Comparison of ENCODE assay signal across 10 mouse cellular contexts in genomic region chr10:77729241-77729640, GRCm38 (mm10). TPM values are rescaled to one million over a fixed set of nuclear protein-coding genes. Genes with fewer than 3 reads are reported as not detected.
A peak's percentile ranks its signal among the peaks of the same experiment; 100 is the strongest.
DNase-seq lines count a peak whose midpoint lies in the region; ATAC-seq and TF ChIP-seq lines count a peak whose summit lies in the region.
"Had no signal": no experiment of that assay in that cellular context is flagged by ENCODE, and none has a peak within 500 bp of the region (broad histone marks: within the 10 kb centered on the region; RNA-seq: fewer than 3 reads in every experiment).

No protein-coding gene starts in this region.

- no peak overlapping the region for H3K4me2 ChIP-seq in liver, embryonic 11.5 days
- H3K4me2 ChIP-seq in forebrain, embryonic 16.5 days (ENCODE audit: low read length) = no peak overlapping the region

- H3K27me3 ChIP-seq in liver, adult 2 months (ENCODE audit: control insufficient read depth, insufficient read depth, low read length) = no peaks in the 10 kb centered on the region
- H3K27me3 ChIP-seq in liver, embryonic 11.5 days (replicated peaks; ENCODE audit: control insufficient read depth, insufficient read depth, low read length) = no peaks in the 10 kb centered on the region
- peaks cover 6% of the 10 kb centered on the region; the same call in 1 of the 2 replicates for H3K27me3 ChIP-seq in G1E (ENCODE audit: insufficient read depth, low read length)
- H3K27me3 ChIP-seq in forebrain, embryonic 16.5 days (replicated peaks; ENCODE audit: control insufficient read depth, insufficient read depth, low read length) = no peaks in the 10 kb centered on the region

- DNase-seq in liver, adult 2 months (ENCODE audit: extremely low read depth, low read depth, low spot score) = no peak
- no peak for DNase-seq in liver, embryonic 11.5 days (ENCODE audit: low spot score)
- DNase-seq in G1E (ENCODE audit: low spot score) = no peak
- no peak for DNase-seq in heart, adult 8-10 months (ENCODE audit: low spot score)
- no peak for DNase-seq in left cerebral cortex, adult 9 months (ENCODE audit: low spot score in 2 of 2)
- DNase-seq: gastrocnemius, postnatal 10 days had no signal

- H3K79me2 ChIP-seq in liver, adult 2 months (ENCODE audit: control insufficient read depth, insufficient read depth, low read length) = no peaks in the 10 kb centered on the region

- no peak overlapping the region for H3K4me3 ChIP-seq in liver, adult 2 months (ENCODE audit: insufficient read depth, low read depth, low read length)
- H3K4me3 ChIP-seq in liver, embryonic 11.5 days (ENCODE audit: low read depth, low read length) = no peak overlapping the region
- no peak overlapping the region for H3K4me3 ChIP-seq in G1E (ENCODE audit: low read depth, low read length)
- no peak overlapping the region for H3K4me3 ChIP-seq in bone marrow macrophage, adult 2 months (ENCODE audit: insufficient read depth, low read length)
- no peak overlapping the region for H3K4me3 ChIP-seq in forebrain, embryonic 16.5 days (replicated peaks; ENCODE audit: low read length)

- H3K9ac ChIP-seq in liver, adult 2 months (ENCODE audit: low read depth, low read length) = no peak overlapping the region
- H3K9ac ChIP-seq in liver, embryonic 11.5 days (ENCODE audit: low read depth, low read length) = no peak overlapping the region
- H3K9ac ChIP-seq in forebrain, embryonic 16.5 days (replicated peaks; ENCODE audit: low read depth, low read length) = no peak overlapping the region

- ATAC-seq in liver, embryonic 11.5 days (replicated peaks; ENCODE audit: low FRiP score) = no peak
- no peak for ATAC-seq in G1E (ENCODE audit: extremely low read depth, insufficient number of reproducible peaks, low FRiP score, poor library complexity, severe bottlenecking)
- ATAC-seq in megakaryocyte-erythroid progenitor cell, adult 5-6 weeks (replicated peaks; ENCODE audit: low FRiP score, low TSS enrichment, poor library complexity, severe bottlenecking) = 0 out of 2 replicates have a peak, but pooled peaks have one; percentile 37
- no peak for ATAC-seq in forebrain, embryonic 16.5 days

- 0 out of 2 replicates have a peak, but pooled peaks cover 3% of the 10 kb centered on the region for H3K9me3 ChIP-seq in liver, embryonic 11.5 days (ENCODE audit: control insufficient read depth, low read length)
- no peaks in the 10 kb centered on the region for H3K9me3 ChIP-seq in G1E (replicated peaks)
- no peaks in the 10 kb centered on the region for H3K9me3 ChIP-seq in forebrain, embryonic 16.5 days (ENCODE audit: control insufficient read depth, low read length)

- no peak for TF ChIP-seq POLR2A in liver, adult 2 months (IDR thresholded peaks at IDR 0.05; ENCODE audit: extremely low read depth, insufficient read depth, low read length)
- no peak for TF ChIP-seq POLR2A in bone marrow macrophage, adult 2 months (IDR thresholded peaks at IDR 0.05; ENCODE audit: borderline replicate concordance, low read depth, low read length)

- H3K27ac ChIP-seq in liver, adult 2 months (replicated peaks; ENCODE audit: insufficient read depth, low read depth, low read length) = no peak overlapping the region
- no peak overlapping the region for H3K27ac ChIP-seq in liver, embryonic 11.5 days (ENCODE audit: low read depth, low read length)
- no peak overlapping the region for H3K27ac ChIP-seq in bone marrow macrophage, adult 2 months (ENCODE audit: insufficient read depth, low read depth, low read length)
- no peak overlapping the region for H3K27ac ChIP-seq in forebrain, embryonic 16.5 days (ENCODE audit: low read length)

- peak; percentile 67 for TF ChIP-seq CTCF in liver, adult 2 months (IDR thresholded peaks at IDR 0.05; ENCODE audit: low read depth, low read length)
- peak; percentile 67 for TF ChIP-seq CTCF in G1E (IDR thresholded peaks at IDR 0.05; ENCODE audit: low read depth, low read length)
- peak; percentile 44; the same call in 1 of the 2 replicates for TF ChIP-seq CTCF in bone marrow macrophage, adult 2 months (IDR thresholded peaks at IDR 0.05; ENCODE audit: low read depth, low read length)

- no peaks in the 10 kb centered on the region for H3K4me1 ChIP-seq in liver, adult 2 months (ENCODE audit: control insufficient read depth, insufficient read depth, low read length)
- H3K4me1 ChIP-seq in liver, embryonic 11.5 days (replicated peaks; ENCODE audit: control insufficient read depth, insufficient read depth, low read length) = no peaks in the 10 kb centered on the region
- no peaks in the 10 kb centered on the region for H3K4me1 ChIP-seq in G1E (ENCODE audit: insufficient read depth, low read depth, low read length)
- no peaks in the 10 kb centered on the region for H3K4me1 ChIP-seq in bone marrow macrophage, adult 2 months (ENCODE audit: control insufficient read depth, insufficient read depth, low read length)
- H3K4me1 ChIP-seq in forebrain, embryonic 16.5 days (replicated peaks; ENCODE audit: control insufficient read depth, insufficient read depth, low read length) = no peaks in the 10 kb centered on the region

- 59% methylated on average over 4 of the region's 4 CpGs for WGBS in liver, adult 2 months
- 44% methylated on average over 4 of the region's 4 CpGs for WGBS in liver, embryonic 11.5 days
- 51% methylated on average over 4 of the region's 4 CpGs for WGBS in forebrain, embryonic 16.5 days

- H3K36me3 ChIP-seq in liver, adult 2 months (ENCODE audit: control insufficient read depth, insufficient read depth, low read length) = no peaks in the 10 kb centered on the region
- no peaks in the 10 kb centered on the region for H3K36me3 ChIP-seq in liver, embryonic 11.5 days (ENCODE audit: control insufficient read depth, insufficient read depth, low read length)
- no peaks in the 10 kb centered on the region for H3K36me3 ChIP-seq in G1E (replicated peaks)
- no peaks in the 10 kb centered on the region for H3K36me3 ChIP-seq in forebrain, embryonic 16.5 days (ENCODE audit: control insufficient read depth, insufficient read depth)

RNA-seq across cellular contexts. Expression of gene Gm10100, which starts 3.0 kb away (rescaled TPM):
- total RNA-seq in liver, adult 2 months (2014; rRNA removed) = not detected in 2 replicates
- polyA plus RNA-seq in liver, adult 2 months (2012; rRNA removed) = not detected in 2 replicates
- not detected in 2 replicates for polyA plus RNA-seq in liver, embryonic 11.5 days (2014; fragmentation: Nextera tagmentation; extraction: Ambion mirVana)
- total RNA-seq in G1E (2014; fragmentation: Nextera tagmentation) (not detected in 2 replicates), G1E (2017) (not detected in 2 replicates)
- not detected in 2 replicates for polyA plus RNA-seq in G1E (2012)
- polyA plus RNA-seq in bone marrow macrophage, adult 2 months (2012; ENCODE audit: insufficient read depth, insufficient read length, missing spikeins) = not detected in 2 replicates
- not detected in 2 replicates for total RNA-seq in megakaryocyte-erythroid progenitor cell, adult 5-6 weeks (2014; fragmentation: Nextera tagmentation)
- total RNA-seq in megakaryocyte-erythroid progenitor cell, adult 5-6 weeks (2017) = not detected in 2 replicates
- not detected for total RNA-seq in heart, adult 8-10 months (2022)
- polyA plus RNA-seq in forebrain, embryonic 16.5 days (2015; fragmentation: Nextera tagmentation; extraction: Ambion mirVana) = not detected in 2 replicates
- total RNA-seq: gastrocnemius, postnatal 10 days had no signal
- polyA plus RNA-seq: large intestine, adult 2 months had no signal

RNA-seq across cellular contexts. Expression of gene Krtap12-1, which starts 8.8 kb away (rescaled TPM):
- not detected in 2 replicates for total RNA-seq in liver, adult 2 months (2014; rRNA removed)
- not detected in 2 replicates for polyA plus RNA-seq in liver, adult 2 months (2012; rRNA removed)
- polyA plus RNA-seq in liver, embryonic 11.5 days (2014; fragmentation: Nextera tagmentation; extraction: Ambion mirVana) = not detected in 2 replicates
- not detected in 2 replicates for total RNA-seq in G1E (2014; fragmentation: Nextera tagmentation)
- total RNA-seq in G1E (2017) = not detected in 2 replicates
- polyA plus RNA-seq in G1E (2012) = not detected in 2 replicates
- polyA plus RNA-seq in bone marrow macrophage, adult 2 months (2012; ENCODE audit: insufficient read depth, insufficient read length, missing spikeins) = not detected in 2 replicates
- total RNA-seq in megakaryocyte-erythroid progenitor cell, adult 5-6 weeks (2014; fragmentation: Nextera tagmentation) = not detected in 2 replicates
- not detected in 2 replicates for total RNA-seq in megakaryocyte-erythroid progenitor cell, adult 5-6 weeks (2017)
- total RNA-seq in heart, adult 8-10 months (2022) = not detected
- polyA plus RNA-seq in forebrain, embryonic 16.5 days (2015; fragmentation: Nextera tagmentation; extraction: Ambion mirVana) = not detected in 2 replicates
- total RNA-seq: gastrocnemius, postnatal 10 days had no signal
- polyA plus RNA-seq: large intestine, adult 2 months had no signal

RNA-seq across cellular contexts. Expression of gene Gm18596, which starts 13.2 kb away (rescaled TPM):
- total RNA-seq in liver, adult 2 months (2014; rRNA removed) = not detected in 2 replicates
- not detected in 2 replicates for polyA plus RNA-seq in liver, adult 2 months (2012; rRNA removed)
- polyA plus RNA-seq in liver, embryonic 11.5 days (2014; fragmentation: Nextera tagmentation; extraction: Ambion mirVana) = not detected in 2 replicates
- total RNA-seq in G1E (2014; fragmentation: Nextera tagmentation) (not detected in 2 replicates), G1E (2017) (not detected in 2 replicates)
- polyA plus RNA-seq in G1E (2012) = not detected in 2 replicates
- polyA plus RNA-seq in bone marrow macrophage, adult 2 months (2012; ENCODE audit: insufficient read depth, insufficient read length, missing spikeins) = not detected in 2 replicates
- not detected in 2 replicates for total RNA-seq in megakaryocyte-erythroid progenitor cell, adult 5-6 weeks (2014; fragmentation: Nextera tagmentation)
- total RNA-seq in megakaryocyte-erythroid progenitor cell, adult 5-6 weeks (2017) = not detected in 2 replicates
- not detected for total RNA-seq in heart, adult 8-10 months (2022)
- polyA plus RNA-seq in forebrain, embryonic 16.5 days (2015; fragmentation: Nextera tagmentation; extraction: Ambion mirVana) = not detected in 2 replicates
- total RNA-seq: gastrocnemius, postnatal 10 days had no signal
- polyA plus RNA-seq: large intestine, adult 2 months had no signal

RNA-seq across cellular contexts. Expression of gene Gm10142, which starts 13.6 kb away (rescaled TPM):
- total RNA-seq in liver, adult 2 months (2014; rRNA removed) = not detected in 2 replicates
- not detected in 2 replicates for polyA plus RNA-seq in liver, adult 2 months (2012; rRNA removed)
- not detected in 2 replicates for polyA plus RNA-seq in liver, embryonic 11.5 days (2014; fragmentation: Nextera tagmentation; extraction: Ambion mirVana)
- total RNA-seq in G1E (2014; fragmentation: Nextera tagmentation) = not detected in 2 replicates
- total RNA-seq in G1E (2017) = not detected in 2 replicates
- not detected in 2 replicates for polyA plus RNA-seq in G1E (2012)
- not detected in 2 replicates for polyA plus RNA-seq in bone marrow macrophage, adult 2 months (2012; ENCODE audit: insufficient read depth, insufficient read length, missing spikeins)
- not detected in 2 replicates for total RNA-seq in megakaryocyte-erythroid progenitor cell, adult 5-6 weeks (2014; fragmentation: Nextera tagmentation)
- total RNA-seq in megakaryocyte-erythroid progenitor cell, adult 5-6 weeks (2017) = not detected in 2 replicates
- not detected for total RNA-seq in heart, adult 8-10 months (2022)
- polyA plus RNA-seq in forebrain, embryonic 16.5 days (2015; fragmentation: Nextera tagmentation; extraction: Ambion mirVana) = not detected in 2 replicates
- total RNA-seq: gastrocnemius, postnatal 10 days had no signal
- polyA plus RNA-seq: large intestine, adult 2 months had no signal

RNA-seq across cellular contexts. Expression of gene Gm10024, which starts 18.0 kb away (rescaled TPM):
- not detected in 2 replicates for total RNA-seq in liver, adult 2 months (2014; rRNA removed)
- polyA plus RNA-seq in liver, adult 2 months (2012; rRNA removed) = not detected in 2 replicates
- polyA plus RNA-seq in liver, embryonic 11.5 days (2014; fragmentation: Nextera tagmentation; extraction: Ambion mirVana) = not detected in 2 replicates
- total RNA-seq in G1E (2014; fragmentation: Nextera tagmentation) (not detected in 2 replicates), G1E (2017) (not detected in 2 replicates)
- not detected in 2 replicates for polyA plus RNA-seq in G1E (2012)
- polyA plus RNA-seq in bone marrow macrophage, adult 2 months (2012; ENCODE audit: insufficient read depth, insufficient read length, missing spikeins) = not detected in 2 replicates
- not detected in 2 replicates for total RNA-seq in megakaryocyte-erythroid progenitor cell, adult 5-6 weeks (2014; fragmentation: Nextera tagmentation)
- total RNA-seq in megakaryocyte-erythroid progenitor cell, adult 5-6 weeks (2017) = not detected in 2 replicates
- not detected for total RNA-seq in heart, adult 8-10 months (2022)
- polyA plus RNA-seq in forebrain, embryonic 16.5 days (2015; fragmentation: Nextera tagmentation; extraction: Ambion mirVana) = not detected in 2 replicates
- total RNA-seq: gastrocnemius, postnatal 10 days had no signal
- polyA plus RNA-seq: large intestine, adult 2 months had no signal
